Mouse (Mus musculus): ENCODE data around the gene Cbx5. TPM values are rescaled to one million over a fixed set of nuclear protein-coding genes. Genes with fewer than 3 reads are reported as not detected.
"Not testable (repeated sequence)": the region's sequence is repeated elsewhere in the genome, so short reads cannot be mapped to it uniquely, and the experiment has no call there.

The Cbx5 gene
- polyA plus RNA-seq, 1 experiment from 2014 or later: 143 TPM

- 92% methylated on average over 2 of the region's 2 CpGs for WGBS
- H3K9me3 ChIP-seq: no peaks in the 10 kb centered on the region
- H3K4me3 ChIP-seq: no peak overlapping the region
- H3K36me3 ChIP-seq: no peaks in the 10 kb centered on the region
- H3K27ac ChIP-seq: no peak overlapping the region
- no peak overlapping the region for H3K9ac ChIP-seq
- no peak overlapping the region for H3K4me2 ChIP-seq
- H3K27me3 ChIP-seq: 0 out of 2 replicates have a peak, but pooled peaks cover 3% of the 10 kb centered on the region
- ATAC-seq (ENCODE audit: low FRiP score): no peak
- H3K4me1 ChIP-seq (replicated peaks): no peaks in the 10 kb centered on the region
These were observed 25.2 kb upstream of the Cbx5 start for GRCm38 (mm10) chr15:103264794-103265193.

- no peak overlapping the region for H3K9ac ChIP-seq
- ATAC-seq (ENCODE audit: low FRiP score): no peak
- no peak overlapping the region for H3K27ac ChIP-seq
- peaks cover 25% of the 10 kb centered on the region for H3K27me3 ChIP-seq
- H3K4me3 ChIP-seq: no peak overlapping the region
- 82% methylated on average over 1 of the region's 1 CpGs for WGBS
- no peaks in the 10 kb centered on the region for H3K36me3 ChIP-seq
- H3K4me1 ChIP-seq (replicated peaks): peaks cover 11% of the 10 kb centered on the region
- no peaks in the 10 kb centered on the region for H3K9me3 ChIP-seq
- no peak overlapping the region for H3K4me2 ChIP-seq
These were observed 20.4 kb upstream of the Cbx5 start for GRCm38 (mm10) chr15:103259989-103260388.

GRCm38 (mm10) chr15:103259162-103259561 lies 19.5 kb upstream of the Cbx5 start:
- WGBS: 84% methylated on average over 5 of the region's 5 CpGs
- Histone ChIP-seq H3K4me3 (no peak overlapping the region), H3K4me2 (no peak overlapping the region), H3K9ac (no peak overlapping the region), H3K27me3 (peaks cover 34% of the 10 kb centered on the region), H3K36me3 (no peaks in the 10 kb centered on the region), H3K9me3 (no peaks in the 10 kb centered on the region), H3K27ac (no peak overlapping the region), H3K4me1 (replicated peaks) (peaks cover 16% of the 10 kb centered on the region)
- no peak for ATAC-seq (ENCODE audit: low FRiP score)

- peak; percentile 63; the same call in 1 of the 2 replicates for ATAC-seq (ENCODE audit: low FRiP score)
- no peak within 1 kb of the TSS for H3K27ac ChIP-seq
- peak within 1 kb of the TSS; percentile 6 for H3K4me2 ChIP-seq
- H3K27me3 ChIP-seq: peaks cover 38% of the 10 kb centered on the region
- peaks cover 16% of the 10 kb centered on the region for H3K4me1 ChIP-seq (replicated peaks)
- H3K36me3 ChIP-seq: no peaks in the 10 kb centered on the region
- WGBS: 16% methylated on average over 15 of the region's 15 CpGs
- H3K4me3 ChIP-seq: no peak within 1 kb of the TSS
- no peak within 1 kb of the TSS for H3K9ac ChIP-seq
- no peaks in the 10 kb centered on the region for H3K9me3 ChIP-seq
These were observed 18.4 kb upstream of the Cbx5 start, which contains the start of gene Nfe2 for GRCm38 (mm10) chr15:103257790-103258728. Gene Nfe2 (minus strand): TSS chr15:103258403.

GRCm38 (mm10) chr15:103256210-103256986 lies 16.8 kb upstream of the Cbx5 start:
- no peaks in the 10 kb centered on the region for H3K36me3 ChIP-seq
- H3K9me3 ChIP-seq: no peaks in the 10 kb centered on the region
- H3K27me3 ChIP-seq: peaks cover 38% of the 10 kb centered on the region
- peaks cover 16% of the 10 kb centered on the region for H3K4me1 ChIP-seq (replicated peaks)
- H3K9ac ChIP-seq: no peak overlapping the region
- no peak overlapping the region for H3K27ac ChIP-seq
- H3K4me3 ChIP-seq: no peak overlapping the region
- ATAC-seq (ENCODE audit: low FRiP score): no peak
- WGBS: 90% methylated on average over 6 of the region's 6 CpGs
- no peak overlapping the region for H3K4me2 ChIP-seq

GRCm38 (mm10) chr15:103255169-103255568 lies 15.6 kb upstream of the Cbx5 start:
- peaks cover 19% of the 10 kb centered on the region for H3K4me1 ChIP-seq (replicated peaks)
- H3K9me3 ChIP-seq: no peaks in the 10 kb centered on the region
- ATAC-seq (ENCODE audit: low FRiP score): peak; percentile 70
- peak overlapping the region; percentile 32 for H3K4me3 ChIP-seq
- H3K9ac ChIP-seq: peak overlapping the region; percentile 68
- H3K27ac ChIP-seq: no peak overlapping the region
- no peaks in the 10 kb centered on the region for H3K36me3 ChIP-seq
- WGBS: 2% methylated on average over 25 of the region's 25 CpGs
- peaks cover 38% of the 10 kb centered on the region for H3K27me3 ChIP-seq
- H3K4me2 ChIP-seq: peak overlapping the region; percentile 62

GRCm38 (mm10) chr15:103253352-103253751 lies 13.7 kb upstream of the Cbx5 start:
- no peak for ATAC-seq (ENCODE audit: low FRiP score)
- peaks cover 11% of the 10 kb centered on the region for H3K36me3 ChIP-seq
- WGBS: 100% methylated on average over 1 of the region's 1 CpGs

GRCm38 (mm10) chr15:103252660-103253059 lies 13.0 kb upstream of the Cbx5 start:
- H3K4me3 ChIP-seq: no peak overlapping the region
- H3K27ac ChIP-seq: no peak overlapping the region
- no peak for ATAC-seq (ENCODE audit: low FRiP score)
- H3K9ac ChIP-seq: no peak overlapping the region
- peaks cover 18% of the 10 kb centered on the region for H3K36me3 ChIP-seq
- H3K4me2 ChIP-seq: no peak overlapping the region
- no peaks in the 10 kb centered on the region for H3K9me3 ChIP-seq
- H3K4me1 ChIP-seq (replicated peaks): peaks cover 15% of the 10 kb centered on the region
- peaks cover 29% of the 10 kb centered on the region for H3K27me3 ChIP-seq
- WGBS: 86% methylated on average over 3 of the region's 3 CpGs

More at GRCm38 (mm10) chr15:103253352-103253751, 13.7 kb upstream of the Cbx5 start:
- Histone ChIP-seq H3K4me2 (no peak overlapping the region), H3K4me1 (replicated peaks) (peaks cover 17% of the 10 kb centered on the region), H3K4me3 (no peak overlapping the region), H3K27ac (no peak overlapping the region), H3K27me3 (peaks cover 36% of the 10 kb centered on the region), H3K9ac (no peak overlapping the region), H3K9me3 (no peaks in the 10 kb centered on the region)

GRCm38 (mm10) chr15:103251595-103251994 lies 12.0 kb upstream of the Cbx5 start:
- no peak overlapping the region for H3K27ac ChIP-seq
- no peak for ATAC-seq (ENCODE audit: low FRiP score)
- WGBS: 93% methylated on average over 1 of the region's 1 CpGs

GRCm38 (mm10) chr15:103250195-103250740 lies 10.7 kb upstream of the Cbx5 start:
- 0 out of 2 replicates have a peak overlapping the region, but pooled peaks have one; percentile 23 for H3K27ac ChIP-seq
- no peak overlapping the region for H3K9ac ChIP-seq
- H3K27me3 ChIP-seq: peaks cover 16% of the 10 kb centered on the region
- no peak for ATAC-seq (ENCODE audit: low FRiP score)
- H3K4me2 ChIP-seq: no peak overlapping the region
- 34% methylated on average over 2 of the region's 2 CpGs for WGBS
- H3K9me3 ChIP-seq: no peaks in the 10 kb centered on the region
- H3K4me3 ChIP-seq: no peak overlapping the region
- peaks cover 41% of the 10 kb centered on the region for H3K36me3 ChIP-seq
- H3K4me1 ChIP-seq (replicated peaks): peaks cover 13% of the 10 kb centered on the region

More at GRCm38 (mm10) chr15:103251595-103251994, 12.0 kb upstream of the Cbx5 start:
- H3K4me1 ChIP-seq (replicated peaks): peaks cover 15% of the 10 kb centered on the region
- H3K36me3 ChIP-seq: peaks cover 29% of the 10 kb centered on the region
- no peaks in the 10 kb centered on the region for H3K9me3 ChIP-seq
- peaks cover 24% of the 10 kb centered on the region for H3K27me3 ChIP-seq
- no peak overlapping the region for H3K4me3 ChIP-seq
- no peak overlapping the region for H3K9ac ChIP-seq
- H3K4me2 ChIP-seq: no peak overlapping the region

- 92% methylated on average over 6 of the region's 6 CpGs for WGBS
- ATAC-seq (ENCODE audit: low FRiP score); H3K27me3 ChIP-seq; H3K9me3 ChIP-seq; H3K4me3 ChIP-seq; H3K4me2 ChIP-seq; H3K27ac ChIP-seq; H3K4me1 ChIP-seq (replicated peaks); H3K9ac ChIP-seq: not testable (repeated sequence)
- peaks cover 46% of the 10 kb centered on the region for H3K36me3 ChIP-seq
These were observed 9.9 kb upstream of the Cbx5 start for GRCm38 (mm10) chr15:103249511-103249910.
